Mouse (Mus musculus) liver, postnatal 0 days (tissue): ENCODE data around the gene Tigit.

ENCODE experiments used
- CTCF ChIP-seq: sonication (generic); IDR thresholded peaks from 2 replicates; pipeline ENCODE4 v1.5.1; 2016; ENCODE audit warnings: antibody characterized with exemption, low read depth
- EP300 ChIP-seq: IDR thresholded peaks from 2 replicates; pipeline ENCODE4 v1.6.1; 2016; ENCODE audit warnings: antibody characterized with exemption, low read depth, mild to moderate bottlenecking

DNA sequence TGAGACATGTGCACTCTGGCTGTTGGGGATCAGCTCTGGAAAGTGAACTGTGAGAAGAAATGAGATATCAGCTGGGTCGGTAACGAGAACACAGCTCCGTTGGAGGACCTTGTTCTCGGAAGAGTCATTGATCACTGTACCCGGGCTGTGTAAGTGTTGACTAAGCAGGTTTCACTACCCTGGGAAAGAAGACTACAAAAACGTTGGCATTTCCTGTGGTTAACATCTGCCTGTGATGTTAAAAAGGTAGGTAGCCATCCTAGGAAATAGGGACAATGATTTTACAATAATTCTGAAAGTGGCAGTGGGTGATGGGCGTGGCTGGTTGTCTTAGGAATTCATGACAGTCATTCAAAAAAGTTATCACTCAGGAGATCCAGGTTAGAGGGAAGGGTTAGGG lies 31.9 kb upstream of the Tigit start:
- TF ChIP-seq CTCF: no peak
- TF ChIP-seq EP300: no peak
